Mouse (Mus musculus): ENCODE data around the gene AL732309.1.

GRCm38 (mm10) chr2:25237522-25237921 is 9.1 kb downstream of the AL732309.1 start:
- TF ChIP-seq POLR2A (IDR thresholded peaks at IDR 0.05; ENCODE audit: extremely low read depth, insufficient read depth, low read length), result no peak
- TF ChIP-seq CTCF (IDR thresholded peaks at IDR 0.05; ENCODE audit: extremely low read depth, insufficient read depth, low read length), result no peak

Data from cortical plate, adult 2 months (tissue).